Mouse (Mus musculus) embryonic fibroblast, embryonic 13.5 days (primary cell): ENCODE measurements around the gene Srebf2. TPM values are rescaled to one million over a fixed set of nuclear protein-coding genes. Genes with fewer than 3 reads are reported as not detected.

ENCODE experiments used
- H3K27ac ChIP-seq: 2 replicates; pipeline ENCODE4 v1.5.1; 2012; ENCODE audit warnings: low read length, control low read depth, inconsistent platforms; ENCODE audit not compliant: insufficient read depth
- H3K4me1 ChIP-seq: 2 replicates; pipeline ENCODE4 v1.6.1; 2011; ENCODE audit warnings: low read length; ENCODE audit not compliant: control insufficient read depth, insufficient read depth
- H3K4me3 ChIP-seq: 2 replicates; pipeline ENCODE4 v1.5.1; 2011; ENCODE audit warnings: mild to moderate bottlenecking, control low read depth, low read length; ENCODE audit not compliant: insufficient read depth
- CTCF ChIP-seq: IDR thresholded peaks from 2 replicates; pipeline ENCODE4 v1.5.1; 2011; ENCODE audit warnings: mild to moderate bottlenecking, control low read depth, low read length, moderate library complexity, borderline replicate concordance; ENCODE audit not compliant: insufficient read depth
- POLR2A ChIP-seq: IDR thresholded peaks from 2 replicates; pipeline ENCODE4 v1.6.1; 2011; ENCODE audit warnings: low read depth, mild to moderate bottlenecking, control low read depth, low read length, moderate library complexity
- polyA plus RNA-seq: library from polyadenylated mRNA; stranded (reverse); fragments of >200 nt; gene quantifications from 2 replicates; pipeline ENCODE4 v1.2.4, GENCODE M21; 2011; ENCODE audit warnings: low read depth; ENCODE audit not compliant: missing spikeins, insufficient read length

Srebf2 gene
- polyA plus RNA-seq, 1 experiment, result 87.3 TPM

GRCm38 (mm10) chr15:82252097-82252496 lies 105.1 kb downstream of the Srebf2 start, which contains the start of gene 1500009C09Rik:
Gene 1500009C09Rik (plus strand): TSS chr15:82252397.
- H3K4me1 ChIP-seq, result no peaks in the 10 kb centered on the region; the same call in 1 of the 2 replicates
- TF ChIP-seq CTCF, result no peak
- TF ChIP-seq POLR2A, result no peak
- H3K4me3 ChIP-seq, result no peak within 1 kb of the TSS
- no peak within 1 kb of the TSS for H3K27ac ChIP-seq

Other genes with a start within 250 kb of the Srebf2 start
- 12.3 and 16.2 TPM in 2 replicates for gene Polr3h, start 220.9 kb upstream of the Srebf2 start, polyA plus RNA-seq
- gene Csdc2, start 210.4 kb upstream of the Srebf2 start, polyA plus RNA-seq, result 3.3 and 4.4 TPM in 2 replicates
- gene Pmm1, start 186.3 kb upstream of the Srebf2 start, polyA plus RNA-seq, result 88.7 and 121 TPM in 2 replicates
- gene 1700029P11Rik, start 166.6 kb upstream of the Srebf2 start, polyA plus RNA-seq, result not detected in 2 replicates
- 37.4 and 38.1 TPM in 2 replicates for gene Xrcc6, start 159.3 kb upstream of the Srebf2 start, polyA plus RNA-seq
- gene Desi1, start 113.3 kb upstream of the Srebf2 start, polyA plus RNA-seq, result 49.4 and 50.2 TPM in 2 replicates
- 176 and 193 TPM in 2 replicates for gene Snu13, start 99.6 kb upstream of the Srebf2 start, polyA plus RNA-seq
- gene 4930407I10Rik, start 88.0 kb upstream of the Srebf2 start, polyA plus RNA-seq, result not detected in 2 replicates
- gene Mei1, start 77.2 kb upstream of the Srebf2 start, polyA plus RNA-seq, result not detected in 2 replicates
- 15.0 and 18.6 TPM in 2 replicates for gene Ccdc134, start 19.3 kb upstream of the Srebf2 start, polyA plus RNA-seq
- gene Shisa8, start 65.6 kb downstream of the Srebf2 start, polyA plus RNA-seq, result not detected in 2 replicates
- not detected in 2 replicates for gene Tnfrsf13c, start 77.2 kb downstream of the Srebf2 start, polyA plus RNA-seq
- 13.1 and 16.1 TPM in 2 replicates for gene Cenpm, start 97.6 kb downstream of the Srebf2 start, polyA plus RNA-seq
- gene 1500009C09Rik, start 105.2 kb downstream of the Srebf2 start, polyA plus RNA-seq, result not detected in 2 replicates
- gene Sept3, start 127.7 kb downstream of the Srebf2 start, polyA plus RNA-seq, result 1.6 and 2.8 TPM in 2 replicates
- gene Wbp2nl, start 151.8 kb downstream of the Srebf2 start, polyA plus RNA-seq, result not detected in 2 replicates
- 42.6 and 42.8 TPM in 2 replicates for gene Naga, start 191.7 kb downstream of the Srebf2 start, polyA plus RNA-seq
- 3.1 and 8.1 TPM in 2 replicates for gene Pheta2, start 191.8 kb downstream of the Srebf2 start, polyA plus RNA-seq
- gene Smdt1, start 191.8 kb downstream of the Srebf2 start, polyA plus RNA-seq, result 99.2 and 103 TPM in 2 replicates
- 154 and 171 TPM in 2 replicates for gene Ndufa6, start 207.1 kb downstream of the Srebf2 start, polyA plus RNA-seq
- gene Cyp2d22, start 233.1 kb downstream of the Srebf2 start, polyA plus RNA-seq, result 4.4 and 4.9 TPM in 2 replicates
- not detected in 2 replicates for gene Cyp2d11, start 246.8 kb downstream of the Srebf2 start, polyA plus RNA-seq